Mouse (Mus musculus) lung, postnatal 0 days (tissue): ENCODE measurements around the gene Mydgf.

Source experiments
- CTCF ChIP-seq: IDR thresholded peaks from 2 replicates; pipeline ENCODE4 v1.5.1; 2016; ENCODE audit warnings: antibody characterized with exemption, mild to moderate bottlenecking
- EP300 ChIP-seq: IDR thresholded peaks from 2 replicates; pipeline ENCODE4 v1.6.1; 2016; ENCODE audit warnings: antibody characterized with exemption, mild to moderate bottlenecking, control low read depth

GRCm38 (mm10) chr17:56139355-56139754 lies 44.4 kb downstream of the Mydgf start:
- no peak for TF ChIP-seq EP300
- TF ChIP-seq CTCF, result no peak
